Mouse (Mus musculus): ENCODE measurements around the gene Elk4. TPM values are rescaled to one million over a fixed set of nuclear protein-coding genes. Genes with fewer than 3 reads are reported as not detected.

The Elk4 gene
- polyA plus RNA-seq, 1 experiment = 59.7 TPM

DNA sequence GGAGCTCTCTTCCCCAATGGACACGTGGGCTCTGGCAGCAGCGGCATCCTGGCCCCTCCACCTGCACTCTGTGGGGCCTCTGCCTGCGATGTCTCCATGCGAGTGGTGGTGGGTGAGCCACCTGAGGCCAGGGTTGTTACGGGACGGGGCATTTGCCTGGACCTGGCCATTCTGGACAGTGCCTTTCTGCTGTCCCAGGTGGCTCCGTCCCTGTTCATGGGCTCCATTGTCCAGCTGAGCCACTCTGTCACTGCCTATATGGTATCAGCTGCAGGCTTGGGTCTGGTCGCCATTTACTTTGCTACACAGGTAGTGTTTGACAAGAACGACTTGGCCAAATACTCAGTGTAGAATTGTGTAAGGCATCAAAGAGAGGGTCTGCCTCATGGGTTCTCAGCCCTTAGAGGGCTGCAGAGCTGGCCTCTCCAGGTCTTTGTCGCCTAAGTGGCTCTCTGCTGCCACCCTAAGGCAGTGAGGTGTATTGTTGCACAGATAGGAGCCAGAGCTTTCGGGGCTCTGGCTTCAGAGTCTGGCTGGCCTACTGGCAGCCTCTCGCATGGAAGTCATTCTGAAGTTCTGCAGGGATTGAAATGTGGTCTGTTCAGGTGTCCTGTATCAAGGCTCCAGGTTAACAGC, 25.9 kb upstream of the Elk4 start:
- no peak overlapping the region for H3K4me3 ChIP-seq (ENCODE audit: insufficient read depth, low read length)
- TF ChIP-seq POLR2A (IDR thresholded peaks at IDR 0.05; ENCODE audit: borderline replicate concordance, low read depth, low read length) (no peak), CTCF (IDR thresholded peaks at IDR 0.05; ENCODE audit: low read depth, low read length) (peak; percentile 81)
- no peak overlapping the region for H3K27ac ChIP-seq (ENCODE audit: insufficient read depth, low read depth, low read length)
- no peaks in the 10 kb centered on the region for H3K4me1 ChIP-seq (ENCODE audit: control insufficient read depth, insufficient read depth, low read length)

- TF ChIP-seq CTCF (IDR thresholded peaks at IDR 0.05; ENCODE audit: low read depth, low read length) (peak; percentile 90), POLR2A (IDR thresholded peaks at IDR 0.05; ENCODE audit: borderline replicate concordance, low read depth, low read length) (no peak)
- H3K4me3 ChIP-seq (ENCODE audit: insufficient read depth, low read length) = no peak overlapping the region
- H3K4me1 ChIP-seq (ENCODE audit: control insufficient read depth, insufficient read depth, low read length) = no peaks in the 10 kb centered on the region
- no peak overlapping the region for H3K27ac ChIP-seq (ENCODE audit: insufficient read depth, low read depth, low read length)
These were observed 24.5 kb upstream of the Elk4 start for GRCm38 (mm10) chr1:131982907-131983306.

DNA sequence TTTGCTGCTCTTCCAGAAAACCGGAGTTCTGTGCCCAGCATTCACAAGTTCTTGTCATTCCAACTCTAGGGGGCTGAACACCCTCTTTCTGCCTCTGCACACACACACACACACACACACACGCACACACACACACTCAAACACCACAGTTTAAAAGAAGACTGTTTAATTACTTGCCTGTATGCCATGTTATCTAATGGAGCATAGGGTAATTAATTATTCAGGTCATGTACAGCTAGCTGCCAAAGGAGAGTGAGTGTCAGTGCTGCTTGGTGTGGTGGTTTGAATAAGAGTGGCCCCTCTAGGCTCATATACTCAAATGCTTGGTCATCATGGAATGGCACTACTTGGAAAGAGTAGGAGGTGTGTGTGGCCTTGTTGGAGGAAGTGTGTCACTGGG, 23.6 kb upstream of the Elk4 start:
- no peaks in the 10 kb centered on the region for H3K4me1 ChIP-seq (ENCODE audit: control insufficient read depth, insufficient read depth, low read length)
- TF ChIP-seq POLR2A (IDR thresholded peaks at IDR 0.05; ENCODE audit: borderline replicate concordance, low read depth, low read length) (no peak), CTCF (IDR thresholded peaks at IDR 0.05; ENCODE audit: low read depth, low read length) (no peak)

DNA sequence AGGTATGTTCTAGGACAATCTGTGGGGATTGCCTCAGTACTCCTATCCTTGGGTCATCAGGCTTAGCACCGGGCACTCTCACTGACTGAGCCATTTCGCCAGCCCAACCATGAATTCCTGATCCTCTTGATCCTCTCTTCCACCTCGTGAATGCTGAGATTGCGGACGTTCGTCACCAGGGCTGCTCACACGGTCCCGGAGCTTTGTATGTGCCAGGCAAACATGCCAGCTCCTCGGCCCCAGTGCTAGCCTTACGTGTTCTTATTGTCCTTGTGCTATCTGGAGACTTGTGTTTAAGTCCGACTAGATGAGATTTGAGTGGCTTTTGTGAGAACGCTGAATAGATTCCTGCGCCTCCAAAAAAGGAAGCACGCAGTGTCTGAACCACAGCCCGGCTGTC, 20.0 kb upstream of the Elk4 start:
- Histone ChIP-seq H3K4me1 (ENCODE audit: control insufficient read depth, insufficient read depth, low read length) (peaks cover 12% of the 10 kb centered on the region), H3K4me3 (ENCODE audit: insufficient read depth, low read length) (no peak overlapping the region), H3K27ac (ENCODE audit: insufficient read depth, low read depth, low read length) (no peak overlapping the region)
- TF ChIP-seq CTCF (IDR thresholded peaks at IDR 0.05; ENCODE audit: low read depth, low read length) = no peak

More for the DNA sequence above, 23.6 kb upstream of the Elk4 start:
- H3K27ac ChIP-seq (ENCODE audit: insufficient read depth, low read depth, low read length) = no peak overlapping the region
- no peak overlapping the region for H3K4me3 ChIP-seq (ENCODE audit: insufficient read depth, low read length)

- TF ChIP-seq POLR2A (IDR thresholded peaks at IDR 0.05; ENCODE audit: borderline replicate concordance, low read depth, low read length) = no peak
- TF ChIP-seq CTCF (IDR thresholded peaks at IDR 0.05; ENCODE audit: low read depth, low read length) = no peak
- no peak overlapping the region for H3K4me3 ChIP-seq (ENCODE audit: insufficient read depth, low read length)
- no peak overlapping the region for H3K27ac ChIP-seq (ENCODE audit: insufficient read depth, low read depth, low read length)
These were observed 17.9 kb upstream of the Elk4 start for GRCm38 (mm10) chr1:131989476-131989875.

DNA sequence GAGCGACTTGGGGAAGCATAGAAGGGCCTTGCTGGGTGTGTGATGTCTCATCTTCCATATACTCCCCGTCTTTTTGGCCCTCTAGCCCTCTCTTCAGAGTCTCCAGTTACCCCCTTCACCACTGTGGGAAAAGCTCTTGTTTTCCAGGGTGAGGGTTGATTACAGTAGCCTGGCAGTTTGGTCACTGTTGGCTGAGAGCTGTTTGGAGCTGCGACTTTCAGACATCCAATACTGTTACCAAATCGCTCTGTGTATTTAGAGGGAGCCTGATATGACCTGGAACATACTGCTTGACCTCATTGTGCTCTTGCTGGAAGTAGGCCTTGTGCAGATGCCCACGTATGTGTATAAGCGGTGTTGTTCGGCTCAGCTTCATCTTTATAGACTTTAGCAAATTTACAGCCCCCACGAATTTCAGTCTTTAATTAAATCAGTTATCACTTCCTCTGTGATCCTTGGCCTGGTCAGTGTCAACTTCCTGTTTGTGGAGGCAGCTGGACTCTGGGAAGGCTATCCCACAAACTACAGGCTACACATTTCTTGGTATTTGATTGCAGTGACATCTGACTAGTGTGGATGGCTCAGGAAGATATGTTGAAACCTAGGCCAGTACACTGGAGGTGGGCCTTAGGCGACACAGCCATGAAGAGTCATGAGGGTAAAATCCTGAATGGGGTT, 17.2 kb upstream of the Elk4 start:
- no peak overlapping the region for H3K4me3 ChIP-seq (ENCODE audit: insufficient read depth, low read length)
- no peak for TF ChIP-seq POLR2A (IDR thresholded peaks at IDR 0.05; ENCODE audit: borderline replicate concordance, low read depth, low read length)
- no peak for TF ChIP-seq CTCF (IDR thresholded peaks at IDR 0.05; ENCODE audit: low read depth, low read length)
- H3K27ac ChIP-seq (ENCODE audit: insufficient read depth, low read depth, low read length) = no peak overlapping the region
- H3K4me1 ChIP-seq (ENCODE audit: control insufficient read depth, insufficient read depth, low read length) = peaks cover 12% of the 10 kb centered on the region

More at GRCm38 (mm10) chr1:131989476-131989875, 17.9 kb upstream of the Elk4 start:
- H3K4me1 ChIP-seq (ENCODE audit: control insufficient read depth, insufficient read depth, low read length) = peaks cover 12% of the 10 kb centered on the region

GRCm38 (mm10) chr1:131992561-131993001, 14.8 kb upstream of the Elk4 start:
- no peak overlapping the region for H3K27ac ChIP-seq (ENCODE audit: insufficient read depth, low read depth, low read length)
- TF ChIP-seq POLR2A (IDR thresholded peaks at IDR 0.05; ENCODE audit: borderline replicate concordance, low read depth, low read length) (no peak), CTCF (IDR thresholded peaks at IDR 0.05; ENCODE audit: low read depth, low read length) (no peak)
- H3K4me1 ChIP-seq (ENCODE audit: control insufficient read depth, insufficient read depth, low read length) = peaks cover 12% of the 10 kb centered on the region
- H3K4me3 ChIP-seq (ENCODE audit: insufficient read depth, low read length) = no peak overlapping the region

GRCm38 (mm10) chr1:131993169-131994040, 14.0 kb upstream of the Elk4 start:
- Histone ChIP-seq H3K27ac (ENCODE audit: insufficient read depth, low read depth, low read length) (no peak overlapping the region), H3K4me3 (ENCODE audit: insufficient read depth, low read length) (no peak overlapping the region), H3K4me1 (ENCODE audit: control insufficient read depth, insufficient read depth, low read length) (peaks cover 12% of the 10 kb centered on the region)
- TF ChIP-seq CTCF (IDR thresholded peaks at IDR 0.05; ENCODE audit: low read depth, low read length) (no peak), POLR2A (IDR thresholded peaks at IDR 0.05; ENCODE audit: borderline replicate concordance, low read depth, low read length) (no peak)

DNA sequence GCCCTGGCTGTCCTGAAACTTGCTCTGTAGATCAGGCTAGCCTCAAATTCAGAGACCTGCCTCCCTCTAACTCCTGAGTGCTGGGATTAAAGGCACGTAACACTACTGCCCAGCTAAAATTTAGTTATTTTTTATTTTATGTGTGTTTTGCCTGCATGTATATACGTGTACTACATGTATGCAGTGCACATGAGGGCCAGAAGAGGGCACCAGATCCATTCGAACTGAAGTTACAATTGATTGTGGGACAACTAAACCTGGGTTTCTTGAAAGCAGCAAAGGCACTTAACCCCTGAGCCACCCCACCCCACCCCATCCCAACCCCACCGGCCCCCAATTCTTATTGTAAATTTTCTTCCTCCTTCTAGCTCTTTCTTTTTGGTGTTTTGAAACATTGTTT, 12.3 kb upstream of the Elk4 start:
- Histone ChIP-seq H3K27ac (ENCODE audit: insufficient read depth, low read depth, low read length) (no peak overlapping the region), H3K4me1 (ENCODE audit: control insufficient read depth, insufficient read depth, low read length) (peaks cover 11% of the 10 kb centered on the region), H3K4me3 (ENCODE audit: insufficient read depth, low read length) (no peak overlapping the region)
- TF ChIP-seq POLR2A (IDR thresholded peaks at IDR 0.05; ENCODE audit: borderline replicate concordance, low read depth, low read length) (no peak), CTCF (IDR thresholded peaks at IDR 0.05; ENCODE audit: low read depth, low read length) (peak; percentile 25; the same call in 1 of the 2 replicates)

Data from bone marrow macrophage, adult 2 months (primary cell).